Mouse (Mus musculus): ENCODE data around the gene Man2c1. TPM values are rescaled to one million over a fixed set of nuclear protein-coding genes. Genes with fewer than 3 reads are reported as not detected.

Gene Man2c1
- 74.8 and 80.9 TPM in 2 replicates for polyA plus RNA-seq (2015; fragmentation: Nextera tagmentation; extraction: Ambion mirVana)

- no peaks in the 10 kb centered on the region for H3K9me3 ChIP-seq (replicated peaks; ENCODE audit: control insufficient read depth, low read length)
- H3K4me3 ChIP-seq (replicated peaks; ENCODE audit: low read length) = peak within 1 kb of the TSS; percentile 89
- peaks cover 17% of the 10 kb centered on the region for H3K36me3 ChIP-seq (ENCODE audit: control insufficient read depth, insufficient read depth, low read length)
- H3K9ac ChIP-seq (ENCODE audit: low read length) = peak within 1 kb of the TSS; percentile 88
- no peaks in the 10 kb centered on the region for H3K27me3 ChIP-seq (ENCODE audit: control insufficient read depth, insufficient read depth, low read length)
- H3K4me2 ChIP-seq (ENCODE audit: low read depth, low read length) = peak within 1 kb of the TSS; percentile 84
- under 1% methylated on average over 56 of the region's 58 CpGs for WGBS
- ATAC-seq (ENCODE audit: insufficient read depth, low FRiP score) = peak; percentile 93
- peaks cover 13% of the 10 kb centered on the region for H3K4me1 ChIP-seq (ENCODE audit: control insufficient read depth, insufficient read depth, low read length)
- H3K27ac ChIP-seq (ENCODE audit: low read length) = peak within 1 kb of the TSS; percentile 99
Measured at GRCm38 (mm10) chr9:57130577-57131433, at the start of gene Man2c1. Gene Man2c1 (plus strand): TSS chr9:57130690.

GRCm38 (mm10) chr9:57082236-57082635 is 48.3 kb upstream of the Man2c1 start:
- H3K9me3 ChIP-seq (replicated peaks; ENCODE audit: control insufficient read depth, low read length) = no peaks in the 10 kb centered on the region
- no peak overlapping the region for H3K4me2 ChIP-seq (ENCODE audit: low read depth, low read length)
- no peak overlapping the region for H3K4me3 ChIP-seq (replicated peaks; ENCODE audit: low read length)
- H3K4me1 ChIP-seq (ENCODE audit: control insufficient read depth, insufficient read depth, low read length) = peaks cover 5% of the 10 kb centered on the region
- H3K27ac ChIP-seq (ENCODE audit: low read length) = no peak overlapping the region
- no peak for ATAC-seq (ENCODE audit: insufficient read depth, low FRiP score)
- no peak overlapping the region for H3K9ac ChIP-seq (ENCODE audit: low read length)
- WGBS = 72% methylated on average over 3 of the region's 3 CpGs
- H3K27me3 ChIP-seq (ENCODE audit: control insufficient read depth, insufficient read depth, low read length) = no peaks in the 10 kb centered on the region
- no peaks in the 10 kb centered on the region for H3K36me3 ChIP-seq (ENCODE audit: control insufficient read depth, insufficient read depth, low read length)

GRCm38 (mm10) chr9:57117261-57117755 is 13.2 kb upstream of the Man2c1 start:
- Histone ChIP-seq H3K4me1 (ENCODE audit: control insufficient read depth, insufficient read depth, low read length) (no peaks in the 10 kb centered on the region), H3K4me2 (ENCODE audit: low read depth, low read length) (no peak overlapping the region), H3K27ac (ENCODE audit: low read length) (no peak overlapping the region), H3K27me3 (ENCODE audit: control insufficient read depth, insufficient read depth, low read length) (no peaks in the 10 kb centered on the region), H3K36me3 (ENCODE audit: control insufficient read depth, insufficient read depth, low read length) (peaks cover 27% of the 10 kb centered on the region), H3K4me3 (replicated peaks; ENCODE audit: low read length) (no peak overlapping the region), H3K9me3 (replicated peaks; ENCODE audit: control insufficient read depth, low read length) (no peaks in the 10 kb centered on the region), H3K9ac (ENCODE audit: low read length) (no peak overlapping the region)
- ATAC-seq (ENCODE audit: insufficient read depth, low FRiP score) = no peak
- 90% methylated on average over 13 of the region's 13 CpGs for WGBS

GRCm38 (mm10) chr9:57129641-57130040 is 849 bp upstream of the Man2c1 start:
- H3K9ac ChIP-seq (ENCODE audit: low read length) = peak overlapping the region; percentile 52; the same call in 1 of the 2 replicates
- no peak for ATAC-seq (ENCODE audit: insufficient read depth, low FRiP score)
- H3K9me3 ChIP-seq (replicated peaks; ENCODE audit: control insufficient read depth, low read length) = no peaks in the 10 kb centered on the region
- peak overlapping the region; percentile 89 for H3K4me3 ChIP-seq (replicated peaks; ENCODE audit: low read length)
- no peak overlapping the region for H3K27ac ChIP-seq (ENCODE audit: low read length)
- H3K4me1 ChIP-seq (ENCODE audit: control insufficient read depth, insufficient read depth, low read length) = peaks cover 13% of the 10 kb centered on the region
- peaks cover 21% of the 10 kb centered on the region for H3K36me3 ChIP-seq (ENCODE audit: control insufficient read depth, insufficient read depth, low read length)
- H3K27me3 ChIP-seq (ENCODE audit: control insufficient read depth, insufficient read depth, low read length) = no peaks in the 10 kb centered on the region
- peak overlapping the region; percentile 84 for H3K4me2 ChIP-seq (ENCODE audit: low read depth, low read length)

- Histone ChIP-seq H3K9ac (ENCODE audit: low read length) (no peak overlapping the region), H3K36me3 (ENCODE audit: control insufficient read depth, insufficient read depth, low read length) (peaks cover 18% of the 10 kb centered on the region; the same call in 1 of the 2 replicates), H3K27ac (ENCODE audit: low read length) (no peak overlapping the region), H3K4me2 (ENCODE audit: low read depth, low read length) (no peak overlapping the region), H3K27me3 (ENCODE audit: control insufficient read depth, insufficient read depth, low read length) (no peaks in the 10 kb centered on the region), H3K9me3 (replicated peaks; ENCODE audit: control insufficient read depth, low read length) (no peaks in the 10 kb centered on the region), H3K4me3 (replicated peaks; ENCODE audit: low read length) (no peak overlapping the region), H3K4me1 (ENCODE audit: control insufficient read depth, insufficient read depth, low read length) (no peaks in the 10 kb centered on the region)
- ATAC-seq (ENCODE audit: insufficient read depth, low FRiP score) = no peak
- 87% methylated on average over 6 of the region's 6 CpGs for WGBS
Measured at GRCm38 (mm10) chr9:57137246-57137645, 6.8 kb downstream of the Man2c1 start.

- no peak overlapping the region for H3K4me3 ChIP-seq (replicated peaks; ENCODE audit: low read length)
- H3K9ac ChIP-seq (ENCODE audit: low read length) = no peak overlapping the region
- no peaks in the 10 kb centered on the region for H3K9me3 ChIP-seq (replicated peaks; ENCODE audit: control insufficient read depth, low read length)
- no peaks in the 10 kb centered on the region for H3K4me1 ChIP-seq (ENCODE audit: control insufficient read depth, insufficient read depth, low read length)
- no peak overlapping the region for H3K4me2 ChIP-seq (ENCODE audit: low read depth, low read length)
- no peak overlapping the region for H3K27ac ChIP-seq (ENCODE audit: low read length)
- no peaks in the 10 kb centered on the region for H3K27me3 ChIP-seq (ENCODE audit: control insufficient read depth, insufficient read depth, low read length)
- peaks cover 18% of the 10 kb centered on the region; the same call in 1 of the 2 replicates for H3K36me3 ChIP-seq (ENCODE audit: control insufficient read depth, insufficient read depth, low read length)
- WGBS = 81% methylated on average over 9 of the region's 9 CpGs
- no peak for ATAC-seq (ENCODE audit: insufficient read depth, low FRiP score)
Measured at GRCm38 (mm10) chr9:57137777-57138176, 7.3 kb downstream of the Man2c1 start.

- Histone ChIP-seq H3K4me3 (replicated peaks; ENCODE audit: low read length) (no peak overlapping the region), H3K4me2 (ENCODE audit: low read depth, low read length) (no peak overlapping the region), H3K9me3 (replicated peaks; ENCODE audit: control insufficient read depth, low read length) (no peaks in the 10 kb centered on the region), H3K36me3 (ENCODE audit: control insufficient read depth, insufficient read depth, low read length) (peaks cover 18% of the 10 kb centered on the region; the same call in 1 of the 2 replicates), H3K27ac (ENCODE audit: low read length) (no peak overlapping the region), H3K9ac (ENCODE audit: low read length) (no peak overlapping the region), H3K4me1 (ENCODE audit: control insufficient read depth, insufficient read depth, low read length) (no peaks in the 10 kb centered on the region), H3K27me3 (ENCODE audit: control insufficient read depth, insufficient read depth, low read length) (no peaks in the 10 kb centered on the region)
- no peak for ATAC-seq (ENCODE audit: insufficient read depth, low FRiP score)
- WGBS = 89% methylated on average over 6 of the region's 6 CpGs
Measured at GRCm38 (mm10) chr9:57138507-57138906, 8.0 kb downstream of the Man2c1 start.

GRCm38 (mm10) chr9:57139110-57139509 is 8.6 kb downstream of the Man2c1 start:
- peaks cover 18% of the 10 kb centered on the region; the same call in 1 of the 2 replicates for H3K36me3 ChIP-seq (ENCODE audit: control insufficient read depth, insufficient read depth, low read length)

GRCm38 (mm10) chr9:57139571-57139970 is 9.1 kb downstream of the Man2c1 start:
- Histone ChIP-seq H3K9me3 (replicated peaks; ENCODE audit: control insufficient read depth, low read length) (no peaks in the 10 kb centered on the region), H3K27me3 (ENCODE audit: control insufficient read depth, insufficient read depth, low read length) (no peaks in the 10 kb centered on the region), H3K4me1 (ENCODE audit: control insufficient read depth, insufficient read depth, low read length) (no peaks in the 10 kb centered on the region), H3K9ac (ENCODE audit: low read length) (no peak overlapping the region), H3K4me2 (ENCODE audit: low read depth, low read length) (no peak overlapping the region), H3K4me3 (replicated peaks; ENCODE audit: low read length) (no peak overlapping the region), H3K36me3 (ENCODE audit: control insufficient read depth, insufficient read depth, low read length) (peaks cover 18% of the 10 kb centered on the region; the same call in 1 of the 2 replicates), H3K27ac (ENCODE audit: low read length) (no peak overlapping the region)
- ATAC-seq (ENCODE audit: insufficient read depth, low FRiP score) = no peak
- WGBS = 93% methylated on average over 5 of the region's 5 CpGs

More at GRCm38 (mm10) chr9:57139110-57139509, 8.6 kb downstream of the Man2c1 start:
- H3K4me1 ChIP-seq (ENCODE audit: control insufficient read depth, insufficient read depth, low read length) = no peaks in the 10 kb centered on the region
- no peak for ATAC-seq (ENCODE audit: insufficient read depth, low FRiP score)
- no peak overlapping the region for H3K4me3 ChIP-seq (replicated peaks; ENCODE audit: low read length)
- H3K4me2 ChIP-seq (ENCODE audit: low read depth, low read length) = no peak overlapping the region
- no peak overlapping the region for H3K27ac ChIP-seq (ENCODE audit: low read length)
- H3K9ac ChIP-seq (ENCODE audit: low read length) = no peak overlapping the region
- no peaks in the 10 kb centered on the region for H3K27me3 ChIP-seq (ENCODE audit: control insufficient read depth, insufficient read depth, low read length)
- no peaks in the 10 kb centered on the region for H3K9me3 ChIP-seq (replicated peaks; ENCODE audit: control insufficient read depth, low read length)
- 91% methylated on average over 9 of the region's 9 CpGs for WGBS
